Mouse (Mus musculus) MEL-GATA-1-ER (cell line): ENCODE results near the gene Cntnap2.

Experiments
- DNase-seq: peaks from one replicate; pipeline ENCODE4 v3.0.0-alpha.2; 2012; ENCODE audit warnings: low read depth; ENCODE audit errors: extremely low read depth

Gene Cntnap2

DNA sequence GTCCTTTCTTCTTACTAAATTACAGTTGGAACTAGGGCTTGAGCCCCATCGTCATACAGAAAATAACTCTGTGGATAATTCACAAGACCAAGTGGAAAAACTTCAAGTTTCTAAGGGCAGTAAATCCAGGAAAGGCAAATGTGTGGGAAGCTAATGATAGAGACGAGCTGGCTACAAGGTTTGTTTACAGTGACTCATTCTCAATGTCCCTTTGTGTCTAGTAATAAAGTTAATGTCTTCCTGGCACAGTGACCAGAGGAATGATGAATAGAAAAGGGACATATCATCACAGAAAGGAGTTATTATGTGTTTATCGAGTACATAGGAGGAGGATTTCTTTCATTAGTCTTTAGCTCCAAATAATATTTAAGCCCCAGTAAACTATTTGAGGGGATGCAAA is 828.7 kb downstream of the Cntnap2 start:
- no peak for DNase-seq

DNA sequence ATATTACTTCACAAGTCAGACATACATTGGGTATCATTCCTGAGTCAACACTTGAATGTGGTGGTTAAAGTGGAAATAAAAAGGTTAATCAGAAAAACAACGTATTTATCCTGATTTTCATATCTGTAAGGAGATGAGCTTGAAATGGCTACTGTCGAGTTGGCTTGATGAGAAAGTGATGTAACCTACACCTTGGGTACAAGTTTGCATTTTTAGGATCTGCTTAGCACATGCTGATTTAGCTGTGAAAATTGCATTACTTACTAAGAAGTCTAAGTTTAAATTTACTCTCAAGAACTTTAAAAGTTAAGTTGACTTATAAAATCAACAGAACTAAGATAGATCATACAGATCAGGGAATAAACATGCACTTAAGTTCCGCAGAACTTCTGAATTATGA is 879.1 kb downstream of the Cntnap2 start:
- DNase-seq, result no peak

DNA sequence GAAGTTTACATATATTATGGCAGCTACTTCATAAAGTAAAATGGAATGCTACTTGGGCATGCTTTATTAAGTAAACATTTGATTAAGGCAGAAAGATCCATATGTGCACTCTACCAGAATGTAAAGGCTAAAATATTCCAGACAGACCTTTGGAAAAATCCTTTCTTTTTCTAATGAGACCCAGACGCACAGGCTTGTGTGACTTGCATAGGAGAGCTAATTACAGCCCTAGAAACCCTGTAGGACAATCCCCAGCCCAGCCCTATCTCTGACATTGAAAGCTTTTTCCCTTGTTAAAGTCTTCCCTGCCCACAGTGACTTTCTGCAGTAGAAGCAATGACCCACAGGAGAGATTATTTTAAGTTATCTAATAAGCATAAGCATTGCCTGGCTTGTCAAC is 879.6 kb downstream of the Cntnap2 start:
- DNase-seq, result no peak

DNA sequence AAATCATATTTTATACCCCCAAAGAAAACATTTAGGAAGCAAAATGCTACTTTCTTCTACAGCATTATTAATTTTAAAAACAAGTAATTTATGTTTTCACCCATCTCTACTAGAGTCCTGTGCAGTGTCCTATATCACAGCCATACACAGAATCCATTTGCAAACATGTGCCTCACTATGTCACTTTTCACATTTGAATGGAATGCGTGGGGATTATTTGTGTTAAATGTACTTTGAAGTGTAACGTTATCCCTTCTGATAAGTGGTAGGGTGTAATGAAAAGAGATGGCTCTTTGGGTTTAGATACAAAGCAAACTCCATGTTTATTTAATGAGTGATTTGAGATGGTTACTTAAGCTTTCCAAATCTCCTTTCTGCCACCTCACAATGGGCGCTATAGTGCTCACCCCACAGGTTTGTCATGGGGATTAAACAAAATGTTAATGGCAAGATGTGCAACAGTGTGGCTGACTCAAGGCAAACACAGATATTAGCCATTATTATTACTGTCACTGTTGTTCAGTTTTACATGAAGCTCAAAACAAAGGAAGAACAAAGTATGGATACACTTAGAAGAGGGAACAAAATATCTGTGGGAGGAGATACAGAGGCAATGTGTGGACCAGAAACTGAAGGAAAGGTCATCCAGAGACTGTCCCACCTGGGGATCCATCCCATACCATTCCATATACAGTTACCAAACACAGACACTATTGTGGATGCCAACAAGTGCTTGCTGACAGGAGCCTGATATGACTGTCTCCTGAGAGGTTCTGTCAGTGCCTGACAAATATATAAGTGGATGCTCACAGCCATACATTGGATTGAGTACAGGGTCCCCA is 886.2 kb downstream of the Cntnap2 start:
- DNase-seq, result no peak

DNA sequence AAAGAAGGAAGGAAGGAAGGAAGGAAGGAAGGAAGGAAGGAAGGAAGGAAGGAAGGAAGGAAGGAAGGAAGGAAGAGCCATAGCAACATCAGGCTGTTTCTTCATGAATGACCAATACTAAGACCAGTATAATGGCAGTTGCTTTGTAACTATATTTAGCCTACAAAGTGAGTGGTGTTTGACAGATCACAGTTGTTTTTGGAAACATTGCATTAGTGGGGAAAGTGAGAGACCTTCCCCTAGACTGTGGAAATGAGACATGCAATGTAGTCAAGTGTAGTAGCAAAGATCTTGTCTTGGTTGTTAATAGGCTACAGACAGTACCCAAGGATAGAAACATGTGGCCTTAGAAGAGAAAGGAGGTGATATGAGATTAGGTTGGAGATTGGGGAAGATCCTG is 895.6 kb downstream of the Cntnap2 start:
- DNase-seq, result no peak

DNA sequence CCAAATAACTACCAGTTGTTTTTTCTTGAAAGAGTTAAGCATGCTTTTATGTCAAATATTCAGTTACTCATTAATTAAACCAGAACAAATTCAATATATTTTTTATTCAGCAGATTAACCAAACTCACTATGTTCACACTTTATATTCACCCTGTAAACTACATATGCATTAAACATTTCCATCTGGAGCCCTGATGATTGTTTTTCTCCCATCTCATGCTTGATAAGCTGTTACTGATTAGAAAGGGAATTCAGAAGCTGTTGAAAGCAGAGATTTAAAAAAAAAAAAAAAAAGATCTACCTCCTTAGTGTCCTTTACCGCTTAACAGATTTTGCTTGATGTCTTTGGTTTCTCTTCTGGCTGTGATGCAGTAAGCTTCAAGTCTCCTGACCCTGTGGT is 905.3 kb downstream of the Cntnap2 start:
- DNase-seq, result no peak

DNA sequence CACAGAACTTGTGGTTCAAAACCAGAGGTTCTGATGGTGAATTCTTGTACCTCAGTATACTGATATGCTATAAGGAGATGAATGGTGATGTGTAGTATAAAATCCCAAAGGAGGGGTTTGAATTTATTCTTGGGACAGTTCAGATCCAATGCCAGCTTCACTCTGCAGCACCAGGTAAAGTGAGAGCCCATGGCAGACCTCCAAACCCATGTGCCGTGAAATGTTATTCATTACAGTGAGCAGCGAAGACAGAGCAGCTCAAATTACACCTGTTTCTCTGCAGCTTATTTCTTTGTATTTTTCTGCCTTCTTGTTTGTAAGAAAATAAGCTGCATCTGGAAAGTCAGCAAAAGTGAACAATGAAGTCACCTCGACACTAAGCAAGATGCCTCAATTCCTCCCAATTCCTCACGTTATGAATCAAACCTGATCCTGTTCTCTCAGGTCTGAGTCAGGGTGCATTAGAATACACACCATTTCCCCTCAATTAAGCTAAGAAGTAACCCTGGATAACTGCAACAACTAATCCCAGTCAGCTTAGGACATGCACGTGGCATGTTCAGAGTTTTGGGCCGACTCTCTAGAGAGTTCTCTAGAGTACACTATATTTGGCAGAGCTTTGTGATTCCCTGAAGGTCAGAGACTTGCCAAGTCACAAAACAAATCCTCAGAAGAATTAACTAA is 915.5 kb downstream of the Cntnap2 start:
- no peak for DNase-seq

DNA sequence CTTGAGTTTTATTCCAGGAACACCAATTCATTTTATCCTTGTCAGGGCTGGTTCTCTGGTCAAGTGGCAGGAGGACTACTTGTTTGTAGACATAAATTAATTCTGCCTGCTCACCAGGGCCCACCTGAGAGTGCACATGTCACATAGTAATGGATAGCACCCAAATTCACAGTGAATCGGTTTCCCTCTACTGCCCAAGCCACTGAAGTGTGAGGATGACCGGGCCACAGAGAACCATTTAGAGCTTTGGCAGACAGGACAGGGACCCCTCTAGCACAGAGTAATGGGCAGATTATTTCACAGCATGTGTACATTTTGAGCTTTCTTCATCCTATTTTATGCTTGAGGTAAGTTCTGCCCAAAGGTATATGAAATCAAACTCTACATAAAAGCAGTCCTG is 920.0 kb downstream of the Cntnap2 start:
- DNase-seq, result no peak

DNA sequence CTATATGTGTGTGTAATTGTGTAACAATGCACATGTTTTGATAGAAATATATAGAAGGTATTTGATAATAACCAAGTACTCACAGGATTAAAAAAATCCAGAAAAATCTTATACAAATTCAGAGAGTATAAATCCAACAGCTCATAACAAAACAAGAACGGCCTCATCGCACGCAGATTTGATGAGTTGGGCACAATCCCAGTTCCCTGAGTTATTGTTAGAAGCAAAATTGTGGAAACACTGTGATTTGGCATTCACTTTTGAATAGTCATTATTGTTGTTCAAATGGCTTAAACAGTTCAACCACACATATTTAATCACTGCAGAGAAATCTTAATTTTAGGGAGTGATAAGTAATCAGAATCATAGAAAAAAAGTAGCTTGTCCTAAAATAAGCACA is 928.9 kb downstream of the Cntnap2 start:
- DNase-seq, result no peak

DNA sequence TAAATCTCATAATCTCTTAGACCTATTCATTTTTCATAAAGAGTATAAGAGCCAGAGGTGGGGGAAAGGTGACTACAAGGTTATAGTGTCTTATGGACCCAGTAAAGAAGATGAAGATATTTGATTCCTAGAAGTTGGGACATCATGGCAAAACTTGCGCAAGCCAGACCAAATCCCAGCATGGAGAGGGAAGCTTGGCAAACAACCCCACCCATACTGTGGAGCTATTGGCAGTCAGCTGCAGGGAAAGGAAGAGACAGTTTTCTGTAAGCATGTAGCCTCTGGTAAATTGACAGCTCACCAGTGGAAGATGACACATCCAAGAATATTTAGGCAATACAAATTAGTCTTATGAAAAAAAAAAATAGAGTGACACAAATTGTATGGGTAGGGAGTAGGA is 931.9 kb downstream of the Cntnap2 start:
- no peak for DNase-seq

DNA sequence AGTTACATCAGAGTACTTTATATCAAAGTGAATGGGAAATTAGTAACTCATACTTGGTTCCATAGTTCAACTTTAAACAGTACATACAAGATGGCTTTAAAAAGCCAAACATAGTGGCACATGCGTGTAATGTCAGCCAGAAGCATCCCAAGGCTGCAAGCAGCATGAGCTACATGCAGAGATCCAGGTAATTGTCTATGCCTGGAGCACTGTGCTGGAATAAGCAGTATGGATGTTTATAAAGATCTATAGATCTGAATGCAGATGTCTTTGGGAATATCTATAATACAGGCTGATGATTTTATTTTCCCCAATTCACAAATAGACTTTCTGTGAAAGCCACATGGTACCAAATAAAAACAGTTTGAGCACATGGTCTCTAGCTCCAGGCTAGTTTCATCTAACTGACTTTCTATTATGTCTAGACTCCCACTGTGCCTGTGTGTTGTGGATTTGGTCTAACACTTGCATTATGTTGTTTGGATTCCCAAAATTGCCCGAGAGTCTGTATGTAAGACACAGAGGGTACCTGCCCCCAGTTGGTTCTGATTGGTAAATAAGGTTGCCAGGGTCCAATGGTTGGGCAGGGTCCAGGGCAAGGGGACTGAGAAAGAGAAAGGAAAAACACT is 963.5 kb downstream of the Cntnap2 start:
- no peak for DNase-seq

DNA sequence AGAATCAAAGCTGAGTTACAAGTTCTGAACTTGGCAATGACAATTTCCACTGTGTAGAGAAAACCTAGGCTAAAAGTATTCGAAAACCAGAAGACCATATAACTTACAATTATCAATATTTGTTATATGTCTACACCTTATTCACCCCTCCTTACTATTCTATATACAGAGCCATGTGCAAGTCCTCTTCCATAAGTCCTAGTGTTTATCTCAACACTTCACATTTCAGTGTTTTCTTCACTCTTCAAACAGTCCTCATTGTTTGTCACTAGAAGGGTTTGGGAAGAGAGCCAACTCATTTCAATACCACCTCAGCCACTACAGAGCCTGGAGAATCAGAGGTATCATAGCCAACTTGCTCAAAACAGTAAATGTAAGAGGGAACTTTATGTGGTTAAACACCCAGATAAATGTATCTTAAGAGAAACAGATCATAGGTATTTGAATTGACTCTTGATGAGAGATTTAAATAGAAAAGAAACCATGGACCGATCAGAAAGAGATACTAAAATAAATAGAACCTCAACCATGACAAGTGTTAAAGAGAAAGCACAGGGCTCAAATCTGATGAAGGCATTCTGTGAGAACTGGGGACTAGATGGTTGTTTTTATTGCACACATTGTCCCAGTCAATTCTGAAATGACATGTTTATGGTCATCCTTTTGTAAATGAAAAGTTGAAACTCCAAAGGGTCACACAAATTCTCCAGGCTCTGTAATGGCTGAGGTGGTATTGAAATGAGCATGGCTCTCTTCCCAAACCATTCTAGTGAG is 972.9 kb downstream of the Cntnap2 start:
- no peak for DNase-seq

DNA sequence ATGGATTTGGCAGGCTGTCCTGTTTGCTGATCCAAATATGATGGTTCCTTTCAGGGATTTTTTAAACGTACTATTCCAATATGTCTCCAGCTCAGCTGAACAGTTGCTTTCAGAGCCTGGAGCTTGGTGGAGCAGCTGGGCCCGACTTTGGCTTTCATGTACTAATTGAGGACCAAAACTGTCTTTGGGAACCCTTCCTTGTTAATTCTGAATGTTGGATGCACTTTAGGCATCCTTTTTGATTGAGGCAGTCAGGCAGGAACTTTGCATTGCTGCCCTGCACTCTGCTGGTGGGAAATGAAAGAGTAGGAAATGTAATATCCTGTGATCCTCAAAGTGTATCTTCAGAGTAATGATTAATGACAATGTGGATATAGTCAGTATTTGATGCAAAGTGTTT is 974.0 kb downstream of the Cntnap2 start:
- DNase-seq, result no peak

DNA sequence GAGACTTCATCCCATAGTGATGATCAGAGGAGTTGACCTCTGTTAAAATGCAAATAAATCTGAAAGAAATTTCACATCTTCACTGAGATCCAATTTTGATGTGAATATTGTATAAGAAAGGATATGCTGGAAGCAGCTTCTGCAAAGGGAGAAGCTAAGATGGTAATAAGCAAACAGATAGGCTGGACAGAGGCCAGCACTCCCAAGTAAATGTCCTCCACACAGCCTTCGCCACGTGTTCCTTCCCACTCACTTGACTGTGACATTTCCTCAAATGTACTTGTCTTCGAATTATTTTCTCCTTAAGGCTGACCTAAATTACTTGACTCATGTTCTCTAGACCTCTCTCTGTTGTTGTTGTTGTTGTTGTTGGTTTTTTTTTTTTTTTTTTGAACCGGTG is 981.5 kb downstream of the Cntnap2 start:
- DNase-seq, result no peak

DNA sequence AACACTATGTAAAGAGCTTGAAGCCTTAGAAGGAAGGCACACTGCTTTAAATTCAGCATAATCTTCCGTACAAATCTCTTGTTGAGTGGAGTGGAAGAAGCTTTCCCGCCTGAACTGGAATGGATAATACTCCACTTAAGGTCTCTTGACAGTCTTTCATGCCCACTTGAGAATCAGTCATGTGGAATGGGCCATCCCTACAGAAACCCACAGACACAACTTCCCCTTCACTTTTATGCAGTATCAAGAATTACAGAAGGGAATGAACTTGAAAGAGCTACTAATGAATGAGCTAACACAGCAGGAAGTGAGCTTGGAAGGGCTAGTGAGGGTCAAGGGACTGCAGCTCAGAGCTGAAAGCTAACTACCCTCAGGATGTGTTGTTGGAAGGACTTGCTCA is 1021.1 kb downstream of the Cntnap2 start:
- DNase-seq, result no peak

DNA sequence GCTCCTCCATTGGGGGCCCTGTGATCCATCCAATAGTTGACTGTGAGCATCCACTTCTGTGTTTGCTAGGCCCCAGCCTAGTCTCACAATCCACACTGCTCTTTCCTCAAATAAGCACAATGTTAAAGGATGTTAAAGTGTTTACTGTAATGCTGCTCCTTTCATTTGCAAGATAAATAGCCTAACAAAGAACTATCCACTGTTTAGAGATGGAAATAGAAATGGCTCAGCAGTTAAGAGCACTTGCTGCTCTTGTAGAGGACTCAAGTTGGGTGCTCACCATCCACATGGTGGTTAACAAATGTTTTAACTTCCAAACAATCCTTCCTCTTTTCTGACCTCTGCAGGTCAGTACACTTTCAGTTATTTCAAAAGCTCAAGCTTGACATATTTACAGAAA is 1022.3 kb downstream of the Cntnap2 start:
- DNase-seq, result no peak

DNA sequence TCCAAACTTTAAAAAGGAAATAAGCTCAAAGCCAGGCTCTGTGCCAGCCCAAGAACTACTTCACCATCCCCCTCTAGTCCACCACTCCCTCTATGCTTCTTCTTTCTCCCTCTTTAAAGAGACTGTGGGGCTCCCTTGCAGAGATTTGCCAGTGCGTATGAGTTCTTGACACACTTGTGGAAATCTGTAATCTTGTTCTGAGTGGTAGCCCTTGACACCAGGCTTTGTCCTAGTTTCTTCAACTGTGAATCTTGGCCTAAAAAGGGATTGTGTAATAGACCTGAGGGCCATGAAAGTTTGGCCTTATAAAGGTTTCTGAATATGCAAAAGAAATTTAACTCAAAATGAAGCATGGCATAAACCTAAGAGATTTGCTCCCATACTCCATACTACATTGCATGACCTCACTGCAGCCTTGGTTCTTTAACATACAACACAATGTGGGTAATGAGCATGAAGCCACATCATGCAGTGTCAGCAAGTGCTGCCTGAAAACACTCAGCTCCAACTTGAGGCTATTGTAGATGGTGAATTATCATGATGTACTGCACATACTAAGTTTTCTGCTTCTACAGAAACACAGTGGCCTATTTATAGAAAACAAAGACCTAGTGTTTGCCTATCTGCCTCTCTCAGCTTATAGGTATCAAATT is 1084.2 kb downstream of the Cntnap2 start:
- no peak for DNase-seq

DNA sequence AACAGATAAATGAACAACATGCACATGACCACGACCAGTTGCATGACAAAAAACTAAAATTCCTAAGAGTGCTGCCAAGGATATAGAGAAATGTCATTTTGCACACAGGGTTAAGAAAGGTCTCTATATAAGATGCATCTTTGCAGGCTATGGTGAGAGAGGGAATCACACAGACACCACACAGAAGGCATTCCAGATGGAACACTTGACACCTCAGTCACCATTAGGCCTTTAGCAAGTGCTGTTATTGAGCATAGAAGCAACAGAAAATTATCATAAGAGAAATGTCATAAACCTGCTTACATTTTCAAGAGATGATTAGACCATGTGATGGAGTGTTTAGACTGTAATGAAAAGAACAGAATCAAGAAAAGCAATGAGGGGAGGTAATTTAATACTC is 1107.7 kb downstream of the Cntnap2 start:
- DNase-seq, result no peak

DNA sequence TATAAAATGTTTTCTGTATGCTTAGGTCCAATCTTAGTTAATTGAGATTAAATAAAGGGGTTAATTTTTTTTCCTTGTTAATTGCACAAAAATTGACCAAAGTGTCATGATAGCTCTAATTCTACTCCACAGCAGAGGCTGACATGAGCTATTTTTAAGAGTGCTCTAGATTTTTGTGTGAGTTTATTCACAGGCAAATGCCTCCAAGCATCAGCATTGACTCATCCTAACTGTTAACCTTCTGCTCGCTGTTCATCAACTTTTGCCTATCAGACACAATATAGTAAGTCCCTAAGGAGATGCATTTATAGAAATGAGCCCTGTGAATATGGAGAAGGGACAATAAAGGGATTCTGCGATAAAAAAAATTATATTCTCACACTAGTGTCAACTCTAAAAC is 1138.1 kb downstream of the Cntnap2 start:
- no peak for DNase-seq

DNA sequence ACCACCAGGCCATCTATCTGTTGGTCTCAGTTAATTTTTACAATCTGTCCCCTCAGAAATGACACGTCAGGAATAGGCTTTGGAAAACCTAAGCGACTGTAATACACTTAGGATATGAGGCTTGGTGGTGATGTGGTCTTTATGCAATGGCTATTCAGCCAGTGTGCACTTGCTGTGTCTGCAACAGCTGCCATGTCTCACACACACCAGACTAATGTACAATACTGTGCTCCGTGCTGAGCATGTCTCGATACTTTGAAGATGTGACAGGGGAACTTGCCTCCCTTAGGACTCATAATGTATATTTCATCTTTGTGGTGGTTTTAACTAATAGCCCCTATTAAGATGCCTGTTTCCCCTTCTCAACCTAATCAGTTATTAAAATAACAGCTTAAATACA is 1142.7 kb downstream of the Cntnap2 start:
- no peak for DNase-seq

DNA sequence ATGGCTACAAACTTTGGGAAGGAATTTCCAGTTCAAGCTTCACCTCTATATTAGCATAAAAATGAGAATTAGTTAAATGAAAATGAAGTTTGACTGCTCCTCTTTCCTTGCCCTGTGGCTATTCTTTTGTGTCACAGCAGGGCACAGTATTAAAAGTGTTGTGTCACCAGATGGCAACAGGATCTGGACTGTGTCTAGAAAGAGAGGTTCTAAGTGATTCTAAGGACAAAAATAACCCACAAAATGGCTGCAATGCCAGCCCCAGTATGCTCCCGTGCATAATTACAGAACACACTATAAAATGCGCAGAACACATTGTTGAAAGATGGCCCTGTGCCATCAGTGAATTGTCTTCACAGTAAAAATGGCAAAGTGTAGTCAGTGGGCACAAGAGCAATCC is 1146.4 kb downstream of the Cntnap2 start:
- no peak for DNase-seq
